Comparison of ENCODE assay signal across 14 mouse cellular contexts in the genomic region with DNA sequence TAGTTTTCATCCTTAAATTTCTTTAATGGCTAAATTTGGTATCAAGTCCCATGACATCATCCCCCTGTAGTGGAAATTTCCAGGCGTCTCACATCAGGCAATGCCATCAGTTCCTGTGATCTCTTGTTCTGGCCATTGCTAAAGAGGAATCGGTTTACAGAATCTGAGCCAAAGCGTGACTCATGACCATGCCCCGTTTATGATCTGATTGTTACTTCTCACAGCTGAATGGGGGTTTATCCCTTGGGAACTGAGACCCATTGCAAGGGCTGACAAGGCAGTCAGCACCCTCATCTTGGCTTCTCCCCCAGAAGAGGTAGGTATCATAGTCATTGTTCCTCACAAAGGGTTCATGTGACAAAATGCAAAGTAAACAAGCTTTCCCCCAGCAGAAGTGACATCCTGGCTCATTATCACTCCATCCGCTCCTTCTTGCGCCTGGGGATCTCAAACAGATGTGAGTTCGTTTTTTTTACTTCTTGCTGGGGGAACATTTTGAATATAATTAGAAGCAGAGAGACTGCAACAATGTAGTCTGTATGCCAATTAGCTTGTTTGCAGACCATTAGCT. TPM values are rescaled to one million over a fixed set of nuclear protein-coding genes. Genes with fewer than 3 reads are reported as not detected.
A peak's percentile ranks its signal among the peaks of the same experiment; 100 is the strongest.
DNase-seq lines count a peak whose midpoint lies in the region; ATAC-seq and TF ChIP-seq lines count a peak whose summit lies in the region.
"Had no signal": no experiment of that assay in that cellular context is flagged by ENCODE, and none has a peak within 500 bp of the region (broad histone marks: within the 10 kb centered on the region; RNA-seq: fewer than 3 reads in every experiment).

No protein-coding gene starts in this region.

- no peaks in the 10 kb centered on the region for H3K9me3 ChIP-seq in heart, embryonic 10.5 days
- no peaks in the 10 kb centered on the region for H3K9me3 ChIP-seq in heart, embryonic 12.5 days (replicated peaks)
- no peaks in the 10 kb centered on the region for H3K9me3 ChIP-seq in limb, embryonic 10.5 days (replicated peaks)
- H3K9me3 ChIP-seq: heart, embryonic 15.5 days; limb, embryonic 12.5 days; midbrain, embryonic 13.5 days had no signal

- no peaks in the 10 kb centered on the region for H3K79me2 ChIP-seq in C2C12 (ENCODE audit: control insufficient read depth, insufficient read depth)

- 31% methylated on average over 7 of the region's 7 CpGs for WGBS in heart, embryonic 10.5 days
- WGBS in heart, embryonic 12.5 days = 27% methylated on average over 7 of the region's 7 CpGs
- 50% methylated on average over 7 of the region's 7 CpGs for WGBS in limb, embryonic 10.5 days

- no peaks in the 10 kb centered on the region for H3K36me3 ChIP-seq in heart, embryonic 10.5 days
- H3K36me3 ChIP-seq in heart, embryonic 12.5 days = no peaks in the 10 kb centered on the region
- H3K36me3 ChIP-seq in C2C12 (ENCODE audit: control insufficient read depth, insufficient read depth) = no peaks in the 10 kb centered on the region
- H3K36me3 ChIP-seq in limb, embryonic 10.5 days = no peaks in the 10 kb centered on the region
- H3K36me3 ChIP-seq: heart, embryonic 15.5 days; limb, embryonic 12.5 days; midbrain, embryonic 13.5 days had no signal

- H3K27me3 ChIP-seq in heart, embryonic 10.5 days (ENCODE audit: insufficient read depth, poor library complexity, severe bottlenecking) = no peaks in the 10 kb centered on the region
- H3K27me3 ChIP-seq in heart, embryonic 12.5 days (replicated peaks) = peaks cover 14% of the 10 kb centered on the region
- H3K27me3 ChIP-seq in C2C12 (ENCODE audit: control insufficient read depth, insufficient read depth, insufficient read length) = no peaks in the 10 kb centered on the region
- no peaks in the 10 kb centered on the region for H3K27me3 ChIP-seq in limb, embryonic 10.5 days (ENCODE audit: low read depth, poor library complexity, severe bottlenecking)
- H3K27me3 ChIP-seq: midbrain, embryonic 13.5 days had no signal

- no peak overlapping the region for H3K27ac ChIP-seq in heart, embryonic 10.5 days
- H3K27ac ChIP-seq in heart, embryonic 12.5 days (ENCODE audit: poor library complexity, severe bottlenecking) = no peak overlapping the region
- H3K27ac ChIP-seq in limb, embryonic 10.5 days = no peak overlapping the region
- H3K27ac ChIP-seq: heart, embryonic 15.5 days; limb, embryonic 12.5 days; midbrain, embryonic 13.5 days had no signal

- H3K4me3 ChIP-seq in heart, embryonic 10.5 days = no peak overlapping the region
- H3K4me3 ChIP-seq in heart, embryonic 12.5 days = no peak overlapping the region
- no peak overlapping the region for H3K4me3 ChIP-seq in C2C12 (ENCODE audit: insufficient read depth, poor library complexity, severe bottlenecking)
- H3K4me3 ChIP-seq in limb, embryonic 10.5 days = no peak overlapping the region
- H3K4me3 ChIP-seq: heart, embryonic 15.5 days; limb, embryonic 12.5 days; midbrain, embryonic 13.5 days had no signal

- H3K4me2 ChIP-seq in heart, embryonic 12.5 days = no peak overlapping the region
- H3K4me2 ChIP-seq: heart, embryonic 15.5 days; limb, embryonic 12.5 days; midbrain, embryonic 13.5 days had no signal

- H3ac ChIP-seq in C2C12 (ENCODE audit: control insufficient read depth, insufficient read length, low read depth) = no peak overlapping the region

- ATAC-seq in heart, embryonic 12.5 days (ENCODE audit: insufficient number of reproducible peaks, low FRiP score) = no peak
- ATAC-seq in megakaryocyte-erythroid progenitor cell, adult 5-6 weeks (replicated peaks; ENCODE audit: low FRiP score, low TSS enrichment, poor library complexity, severe bottlenecking) = no peak
- ATAC-seq: intestine, postnatal 0 days; midbrain, embryonic 13.5 days had no signal

- H3K79me3 ChIP-seq in C2C12 (ENCODE audit: low read depth) = no peaks in the 10 kb centered on the region

- peak; percentile 31 for DNase-seq in heart, embryonic 10.5 days (ENCODE audit: low spot score)
- peak; percentile 40 for DNase-seq in 3134 (ENCODE audit: extremely low read depth, insufficient read length, low spot score)
- DNase-seq in limb, embryonic 10.5 days (ENCODE audit: low spot score) = peak; percentile 28
- no peak for DNase-seq in left cerebral cortex, adult 18-20 months (ENCODE audit: low spot score in 2 of 2)
- no peak for DNase-seq in kidney, adult 18-20 months

- no peaks in the 10 kb centered on the region for H3K4me1 ChIP-seq in heart, embryonic 10.5 days
- no peaks in the 10 kb centered on the region for H3K4me1 ChIP-seq in heart, embryonic 12.5 days (replicated peaks)
- H3K4me1 ChIP-seq in limb, embryonic 10.5 days = peaks cover 5% of the 10 kb centered on the region

- H3K9ac ChIP-seq in heart, embryonic 12.5 days = no peak overlapping the region
- H3K9ac ChIP-seq: heart, embryonic 15.5 days; limb, embryonic 12.5 days; midbrain, embryonic 13.5 days had no signal

- TF ChIP-seq CTCF in C2C12 (IDR thresholded peaks at IDR 0.05; ENCODE audit: control insufficient read depth, insufficient read depth, insufficient read length) = no peak

TF ChIP-seq in C2C12, 6 proteins besides CTCF, POLR2A, EP300 and RAD21:
- TF ChIP-seq USF1 (IDR thresholded peaks at IDR 0.05; ENCODE audit: low read depth) (no peak), MYOD1 (IDR thresholded peaks at IDR 0.05; ENCODE audit: control insufficient read depth, insufficient read length, low read depth) (peak; percentile 45), CEBPB (IDR thresholded peaks at IDR 0.05; ENCODE audit: low read depth) (peak; percentile 60)

RNA-seq across cellular contexts. Expression of gene Clrn2, which starts 19.4 kb away (rescaled TPM):
- polyA plus RNA-seq in heart, embryonic 10.5 days (2016; fragmentation: Nextera tagmentation; extraction: Ambion mirVana) = not detected in 2 replicates
- not detected in 2 replicates for polyA plus RNA-seq in heart, embryonic 12.5 days (2016; fragmentation: Nextera tagmentation; extraction: Ambion mirVana)
- not detected for polyA plus RNA-seq in C2C12 (2012; fragmentation: generic; extraction: Trizol)
- polyA plus RNA-seq in limb, embryonic 10.5 days (2016; fragmentation: Nextera tagmentation; extraction: Ambion mirVana) = not detected in 2 replicates
- total RNA-seq in left cerebral cortex, adult 18-20 months (2021) = 1 to 10 TPM in 1 of 2 experiments, under 1 TPM in 1; 0.98 to 1.1 TPM
- total RNA-seq in megakaryocyte-erythroid progenitor cell, adult 5-6 weeks (2014; fragmentation: Nextera tagmentation) = not detected in 2 replicates
- total RNA-seq in megakaryocyte-erythroid progenitor cell, adult 5-6 weeks (2017) = not detected in 2 replicates
- total RNA-seq: MEL had no signal
- polyA plus RNA-seq: heart, embryonic 15.5 days; intestine, postnatal 0 days; midbrain, embryonic 13.5 days; urinary bladder, adult 2 months had no signal

RNA-seq across cellular contexts. Expression of gene Lap3, which starts 20.2 kb away (rescaled TPM):
- polyA plus RNA-seq in heart, embryonic 10.5 days (2016; fragmentation: Nextera tagmentation; extraction: Ambion mirVana) = 96.1 and 96.5 TPM in 2 replicates
- polyA plus RNA-seq in heart, embryonic 12.5 days (2016; fragmentation: Nextera tagmentation; extraction: Ambion mirVana) = 72.5 and 73.7 TPM in 2 replicates
- 87.7 TPM for polyA plus RNA-seq in C2C12 (2012; fragmentation: generic; extraction: Trizol)
- polyA plus RNA-seq in limb, embryonic 10.5 days (2016; fragmentation: Nextera tagmentation; extraction: Ambion mirVana) = 103 and 121 TPM in 2 replicates
- 10 to 100 TPM; 49.3 to 60.6 TPM for total RNA-seq in left cerebral cortex, adult 18-20 months (2021)
- 59.9 and 74.0 TPM in 2 replicates for total RNA-seq in megakaryocyte-erythroid progenitor cell, adult 5-6 weeks (2014; fragmentation: Nextera tagmentation)
- 98.6 and 103 TPM in 2 replicates for total RNA-seq in megakaryocyte-erythroid progenitor cell, adult 5-6 weeks (2017)

RNA-seq across cellular contexts. Expression of gene Qdpr, which starts 22.9 kb away (rescaled TPM):
- 110 and 116 TPM in 2 replicates for polyA plus RNA-seq in heart, embryonic 10.5 days (2016; fragmentation: Nextera tagmentation; extraction: Ambion mirVana)
- polyA plus RNA-seq in heart, embryonic 12.5 days (2016; fragmentation: Nextera tagmentation; extraction: Ambion mirVana) = 83.9 and 89.1 TPM in 2 replicates
- polyA plus RNA-seq in C2C12 (2012; fragmentation: generic; extraction: Trizol) = 49.1 TPM
- 129 and 133 TPM in 2 replicates for polyA plus RNA-seq in limb, embryonic 10.5 days (2016; fragmentation: Nextera tagmentation; extraction: Ambion mirVana)
- 100 to 1,000 TPM; 150 to 168 TPM for total RNA-seq in left cerebral cortex, adult 18-20 months (2021)
- total RNA-seq in megakaryocyte-erythroid progenitor cell, adult 5-6 weeks (2014; fragmentation: Nextera tagmentation) = 143 and 172 TPM in 2 replicates
- total RNA-seq in megakaryocyte-erythroid progenitor cell, adult 5-6 weeks (2017) = 46.2 and 80.7 TPM in 2 replicates

RNA-seq across cellular contexts. Expression of gene Med28, which starts 47.1 kb away (rescaled TPM):
- polyA plus RNA-seq in heart, embryonic 10.5 days (2016; fragmentation: Nextera tagmentation; extraction: Ambion mirVana) = 229 and 242 TPM in 2 replicates
- 183 TPM in 2 replicates for polyA plus RNA-seq in heart, embryonic 12.5 days (2016; fragmentation: Nextera tagmentation; extraction: Ambion mirVana)
- 166 TPM for polyA plus RNA-seq in C2C12 (2012; fragmentation: generic; extraction: Trizol)
- polyA plus RNA-seq in limb, embryonic 10.5 days (2016; fragmentation: Nextera tagmentation; extraction: Ambion mirVana) = 314 and 323 TPM in 2 replicates
- 100 to 1,000 TPM; 106 to 114 TPM for total RNA-seq in left cerebral cortex, adult 18-20 months (2021)
- 72.6 and 96.1 TPM in 2 replicates for total RNA-seq in megakaryocyte-erythroid progenitor cell, adult 5-6 weeks (2014; fragmentation: Nextera tagmentation)
- 24.0 and 37.2 TPM in 2 replicates for total RNA-seq in megakaryocyte-erythroid progenitor cell, adult 5-6 weeks (2017)

Comparison
In these comparisons a context has a peak if more than half of its experiments do, and no peak if none do; other contexts are left out.
1. DNase-seq: peak in heart, embryonic 10.5 days (single experiment), 3134 (single experiment) and limb, embryonic 10.5 days (single experiment); none in left cerebral cortex, adult 18-20 months (0 of 2) and kidney, adult 18-20 months (single experiment).